Mouse (Mus musculus) forebrain, embryonic 15.5 days (tissue): ENCODE results near the gene Letm1. TPM values are rescaled to one million over a fixed set of nuclear protein-coding genes. Genes with fewer than 3 reads are reported as not detected.

Experiments used
- ATAC-seq: fragments of 200-750 bp; cut with Nextera tagmentation; replicated peaks from 2 replicates; pipeline ENCODE4 v1.8.0; 2017; ENCODE audit warnings: mild to moderate bottlenecking, moderate TSS enrichment, moderate library complexity
- H3K27ac ChIP-seq: fragments of 300-500 bp; sonication (generic); replicated peaks from 2 replicates; pipeline ENCODE4 v1.5.1; 2015; ENCODE audit warnings: mild to moderate bottlenecking, inconsistent platforms
- H3K27me3 ChIP-seq: fragments of 300-500 bp; sonication (generic); 2 replicates; pipeline ENCODE4 v1.6.1; 2015; ENCODE audit warnings: inconsistent platforms
- H3K36me3 ChIP-seq: fragments of 300-500 bp; sonication (generic); 2 replicates; pipeline ENCODE4 v1.6.1; 2015; ENCODE audit warnings: mild to moderate bottlenecking, inconsistent platforms
- H3K4me1 ChIP-seq: fragments of 300-500 bp; sonication (generic); 2 replicates; pipeline ENCODE4 v1.6.1; 2015; ENCODE audit warnings: inconsistent platforms
- H3K4me2 ChIP-seq: fragments of 300-500 bp; sonication (generic); replicated peaks from 2 replicates; pipeline ENCODE4 v1.6.1; 2015; ENCODE audit warnings: mild to moderate bottlenecking, inconsistent platforms
- H3K4me3 ChIP-seq: fragments of 300-500 bp; sonication (generic); 2 replicates; pipeline ENCODE4 v1.5.1; 2015; ENCODE audit warnings: mild to moderate bottlenecking, inconsistent platforms
- H3K9ac ChIP-seq: fragments of 300-500 bp; sonication (generic); replicated peaks from 2 replicates; pipeline ENCODE4 v1.6.1; 2015; ENCODE audit warnings: mild to moderate bottlenecking, inconsistent platforms
- H3K9me3 ChIP-seq: fragments of 300-500 bp; sonication (generic); 2 replicates; pipeline ENCODE4 v1.6.1; 2016; ENCODE audit warnings: inconsistent platforms
- WGBS: fragments of 180-500 bp; shearing (Covaris S2); methylation state at CpG from one replicate; pipeline ENCODE4 v1.1.7; 2015; ENCODE audit warnings: mixed read lengths; 5-methylcytosine and 5-hydroxymethylcytosine counted together
- polyA plus RNA-seq: library from polyadenylated mRNA; unstranded; fragments of >200 nt; fragmentation: Nextera tagmentation; extraction: Ambion mirVana; gene quantifications from 2 replicates; pipeline ENCODE4 v1.2.1, GENCODE M21; 2015

Gene Letm1
- polyA plus RNA-seq, 1 experiment from 2014 or later: 69.5 TPM

- no peaks in the 10 kb centered on the region for H3K36me3 ChIP-seq
- under 1% methylated on average over 70 of the region's 73 CpGs for WGBS
- H3K4me3 ChIP-seq: peak within 1 kb of the TSS; percentile 73
- H3K27ac ChIP-seq: peak within 1 kb of the TSS; percentile 75
- ATAC-seq: peak; percentile 56
- peaks cover 53% of the 10 kb centered on the region for H3K4me1 ChIP-seq
- H3K27me3 ChIP-seq: 0 out of 2 replicates have a peak, but pooled peaks cover 4% of the 10 kb centered on the region
- no peaks in the 10 kb centered on the region for H3K9me3 ChIP-seq
- peak within 1 kb of the TSS; percentile 95 for H3K4me2 ChIP-seq
- peak within 1 kb of the TSS; percentile 72 for H3K9ac ChIP-seq
Observed at GRCm38 (mm10) chr5:33721541-33722265, 60.9 kb downstream of the Letm1 start, which contains the start of gene Fgfr3. TSS of gene Fgfr3 (plus strand) at chr5:33721674.

DNA sequence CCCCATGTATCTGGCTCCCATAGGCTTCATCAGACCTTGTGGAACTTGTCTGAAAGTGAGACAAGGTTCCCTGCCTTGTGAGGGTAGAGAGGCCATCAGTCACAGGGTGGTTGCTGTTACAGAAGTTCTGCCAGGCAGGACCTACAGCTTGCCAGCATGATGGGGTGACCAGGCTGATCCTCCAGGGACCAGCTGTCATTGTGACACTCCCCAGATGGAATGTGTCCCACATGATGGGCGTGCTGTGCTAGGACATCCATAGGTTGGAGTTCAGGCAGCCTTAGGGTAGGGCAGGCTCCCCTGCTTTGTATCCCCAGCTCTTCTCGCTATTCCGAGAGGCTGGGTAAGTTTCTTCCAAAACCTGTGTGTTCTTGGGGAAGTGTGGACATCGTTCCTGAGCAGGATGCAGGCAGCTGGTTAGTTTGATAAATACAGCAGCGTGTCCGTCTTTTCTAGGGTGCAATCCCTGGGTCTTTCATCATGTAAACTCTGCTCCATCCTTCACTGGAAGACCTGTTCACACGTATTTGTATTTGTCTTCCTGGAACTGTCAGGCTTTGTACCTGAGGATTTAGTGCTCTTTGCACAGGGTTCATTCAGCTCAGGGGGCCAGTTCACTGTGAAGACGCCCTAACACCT is 61.6 kb downstream of the Letm1 start:
- peaks cover 47% of the 10 kb centered on the region for H3K4me1 ChIP-seq
- H3K27ac ChIP-seq: no peak overlapping the region

GRCm38 (mm10) chr5:33718460-33718859 is 64.2 kb downstream of the Letm1 start:
- Histone ChIP-seq H3K36me3 (no peaks in the 10 kb centered on the region), H3K4me3 (no peak overlapping the region), H3K4me1 (peaks cover 24% of the 10 kb centered on the region), H3K9me3 (no peaks in the 10 kb centered on the region), H3K27ac (no peak overlapping the region), H3K4me2 (no peak overlapping the region), H3K9ac (no peak overlapping the region), H3K27me3 (no peaks in the 10 kb centered on the region)
- ATAC-seq: no peak
- WGBS: 87% methylated on average over 5 of the region's 5 CpGs

More for the DNA sequence above, 61.6 kb downstream of the Letm1 start:
- peak overlapping the region; percentile 72 for H3K9ac ChIP-seq
- ATAC-seq: no peak
- H3K4me2 ChIP-seq: peak overlapping the region; percentile 95
- 0 out of 2 replicates have a peak, but pooled peaks cover 4% of the 10 kb centered on the region for H3K27me3 ChIP-seq
- 16% methylated on average over 8 of the region's 8 CpGs for WGBS
- H3K9me3 ChIP-seq: no peaks in the 10 kb centered on the region
- peak overlapping the region; percentile 73 for H3K4me3 ChIP-seq
- no peaks in the 10 kb centered on the region for H3K36me3 ChIP-seq

- ATAC-seq: no peak
- H3K4me1 ChIP-seq: peaks cover 9% of the 10 kb centered on the region
- H3K9me3 ChIP-seq: no peaks in the 10 kb centered on the region
- no peak overlapping the region for H3K27ac ChIP-seq
- H3K9ac ChIP-seq: no peak overlapping the region
- no peak overlapping the region for H3K4me2 ChIP-seq
- H3K27me3 ChIP-seq: no peaks in the 10 kb centered on the region
- WGBS: 78% methylated on average over 6 of the region's 6 CpGs
- H3K36me3 ChIP-seq: no peaks in the 10 kb centered on the region
- no peak overlapping the region for H3K4me3 ChIP-seq
Observed at GRCm38 (mm10) chr5:33716467-33716866, 66.2 kb downstream of the Letm1 start.

GRCm38 (mm10) chr5:33715182-33715581 is 67.4 kb downstream of the Letm1 start:
- H3K27ac ChIP-seq: no peak overlapping the region
- ATAC-seq: no peak
- no peak overlapping the region for H3K4me3 ChIP-seq
- H3K27me3 ChIP-seq: no peaks in the 10 kb centered on the region
- no peak overlapping the region for H3K9ac ChIP-seq
- 49% methylated on average over 2 of the region's 2 CpGs for WGBS
- H3K9me3 ChIP-seq: no peaks in the 10 kb centered on the region
- 0 out of 2 replicates have a peak, but pooled peaks cover 2% of the 10 kb centered on the region for H3K4me1 ChIP-seq
- H3K4me2 ChIP-seq: no peak overlapping the region
- no peaks in the 10 kb centered on the region for H3K36me3 ChIP-seq

DNA sequence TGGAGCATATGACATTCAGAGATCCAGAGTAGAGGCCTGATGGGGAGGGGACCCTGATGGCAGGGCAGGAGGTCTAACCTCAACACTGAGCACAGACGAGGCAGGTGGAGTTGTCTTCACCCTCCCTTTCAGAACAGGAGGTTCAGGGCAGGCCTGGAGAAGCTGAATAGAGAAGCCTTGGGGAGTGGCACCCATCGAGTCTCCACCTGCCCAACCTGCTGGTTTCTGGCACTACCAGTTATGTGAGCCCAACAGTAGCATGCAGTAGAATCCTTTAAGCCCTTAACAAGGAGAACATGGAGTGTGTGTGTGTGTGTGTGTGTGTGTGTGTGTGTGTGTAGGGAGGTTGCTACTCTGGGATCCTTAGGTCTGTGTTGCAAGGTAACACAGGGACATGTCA is 70.1 kb downstream of the Letm1 start:
- no peak overlapping the region for H3K4me2 ChIP-seq
- 83% methylated on average over 2 of the region's 2 CpGs for WGBS
- no peak overlapping the region for H3K9ac ChIP-seq
- no peaks in the 10 kb centered on the region for H3K27me3 ChIP-seq
- no peaks in the 10 kb centered on the region for H3K36me3 ChIP-seq
- 0 out of 2 replicates have a peak, but pooled peaks cover 2% of the 10 kb centered on the region for H3K4me1 ChIP-seq
- H3K4me3 ChIP-seq: no peak overlapping the region
- ATAC-seq: no peak
- H3K27ac ChIP-seq: no peak overlapping the region
- no peaks in the 10 kb centered on the region for H3K9me3 ChIP-seq

DNA sequence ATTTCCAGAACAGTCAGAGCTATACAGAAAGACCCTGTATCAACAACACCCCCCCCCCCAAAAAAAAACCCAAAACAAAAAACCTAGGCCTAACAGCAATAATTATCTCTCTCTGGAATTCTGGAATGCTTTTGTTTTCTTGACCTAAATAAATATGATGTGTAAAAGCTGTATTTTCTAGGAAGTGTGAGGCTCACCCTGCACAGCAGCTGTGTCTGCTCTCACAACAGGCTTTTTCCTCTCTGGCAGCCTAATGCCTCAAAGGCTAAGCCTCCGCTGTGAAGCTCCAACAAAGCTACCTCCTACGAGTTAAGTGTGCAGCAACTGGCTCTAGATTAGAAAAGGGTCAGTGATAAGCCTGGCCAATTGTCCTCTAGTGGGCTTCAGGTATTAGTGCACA is 73.6 kb downstream of the Letm1 start:
- WGBS: 34% methylated on average over 2 of the region's 2 CpGs
- H3K27me3 ChIP-seq: no peaks in the 10 kb centered on the region
- no peaks in the 10 kb centered on the region for H3K9me3 ChIP-seq

GRCm38 (mm10) chr5:33707163-33707562 is 75.5 kb downstream of the Letm1 start:
- Histone ChIP-seq H3K27me3 (no peaks in the 10 kb centered on the region), H3K4me2 (no peak overlapping the region), H3K9ac (no peak overlapping the region), H3K4me1 (peaks cover 27% of the 10 kb centered on the region), H3K36me3 (no peaks in the 10 kb centered on the region), H3K4me3 (no peak overlapping the region), H3K9me3 (no peaks in the 10 kb centered on the region), H3K27ac (no peak overlapping the region)
- no peak for ATAC-seq
- WGBS: 75% methylated on average over 4 of the region's 4 CpGs

More for the DNA sequence above, 73.6 kb downstream of the Letm1 start:
- Histone ChIP-seq H3K27ac (no peak overlapping the region), H3K4me2 (no peak overlapping the region), H3K9ac (no peak overlapping the region), H3K4me1 (peaks cover 21% of the 10 kb centered on the region), H3K4me3 (no peak overlapping the region), H3K36me3 (no peaks in the 10 kb centered on the region)
- ATAC-seq: no peak

DNA sequence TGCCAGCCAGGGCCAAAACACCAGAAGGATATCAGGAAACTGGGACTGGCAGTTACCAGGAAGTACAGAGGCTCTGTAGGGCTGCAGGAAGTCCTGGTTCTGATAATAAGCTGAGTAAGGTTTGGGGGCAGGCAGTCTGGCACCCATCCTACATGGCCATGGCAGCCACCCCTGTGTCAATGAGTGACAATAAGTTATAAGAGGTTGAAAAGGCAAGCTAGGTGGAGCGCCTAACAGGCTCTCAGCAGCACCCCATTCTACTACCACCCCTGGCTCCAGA is 76.3 kb downstream of the Letm1 start:
- no peaks in the 10 kb centered on the region for H3K9me3 ChIP-seq
- H3K4me1 ChIP-seq: peaks cover 28% of the 10 kb centered on the region
- 86% methylated on average over 1 of the region's 1 CpGs for WGBS
- no peak overlapping the region for H3K4me3 ChIP-seq
- H3K9ac ChIP-seq: no peak overlapping the region
- H3K36me3 ChIP-seq: no peaks in the 10 kb centered on the region
- H3K27ac ChIP-seq: peak overlapping the region; percentile 73
- ATAC-seq: no peak
- no peak overlapping the region for H3K4me2 ChIP-seq
- no peaks in the 10 kb centered on the region for H3K27me3 ChIP-seq

DNA sequence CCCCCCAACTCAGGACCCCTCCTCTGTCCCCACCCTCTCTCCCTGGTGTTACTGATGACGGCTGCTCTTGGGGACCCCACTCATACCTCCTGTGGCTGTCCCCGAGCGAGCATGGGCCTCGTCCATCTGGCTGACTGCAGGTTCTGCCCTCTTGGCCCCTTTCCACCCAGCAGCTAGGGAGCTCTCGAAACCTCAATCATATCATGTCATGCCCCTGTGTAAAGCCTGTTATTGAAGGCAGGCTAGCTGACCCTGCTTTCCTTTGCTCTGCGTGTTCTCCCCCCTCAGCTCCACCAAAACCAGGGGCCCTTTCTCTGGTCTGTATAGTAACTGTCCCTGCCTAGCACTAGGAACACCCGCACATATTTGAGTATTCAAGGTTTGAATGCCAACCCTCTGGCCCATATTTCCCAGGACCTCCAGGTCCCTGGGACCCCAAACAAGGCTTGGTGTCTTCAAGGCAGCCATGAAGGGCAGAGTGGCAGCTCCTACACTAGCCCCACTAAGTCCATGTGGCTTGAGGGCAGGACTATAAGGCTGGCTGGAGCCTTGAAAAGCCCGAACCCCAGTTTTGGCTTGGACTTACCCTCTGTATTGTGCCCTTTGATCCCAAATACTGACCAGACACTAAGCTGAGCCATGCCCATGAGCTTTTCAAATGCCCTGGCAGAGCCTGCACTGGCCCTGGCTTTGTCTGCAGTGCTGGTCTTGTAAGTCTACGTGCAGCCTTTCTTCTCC is 76.8 kb downstream of the Letm1 start:
- Histone ChIP-seq H3K27me3 (no peaks in the 10 kb centered on the region), H3K27ac (peak overlapping the region; percentile 73), H3K4me2 (no peak overlapping the region), H3K9ac (no peak overlapping the region), H3K4me1 (peaks cover 28% of the 10 kb centered on the region), H3K4me3 (no peak overlapping the region), H3K36me3 (no peaks in the 10 kb centered on the region), H3K9me3 (no peaks in the 10 kb centered on the region)
- no peak; the same call in 1 of the 2 replicates for ATAC-seq
- WGBS: 12% methylated on average over 9 of the region's 9 CpGs

DNA sequence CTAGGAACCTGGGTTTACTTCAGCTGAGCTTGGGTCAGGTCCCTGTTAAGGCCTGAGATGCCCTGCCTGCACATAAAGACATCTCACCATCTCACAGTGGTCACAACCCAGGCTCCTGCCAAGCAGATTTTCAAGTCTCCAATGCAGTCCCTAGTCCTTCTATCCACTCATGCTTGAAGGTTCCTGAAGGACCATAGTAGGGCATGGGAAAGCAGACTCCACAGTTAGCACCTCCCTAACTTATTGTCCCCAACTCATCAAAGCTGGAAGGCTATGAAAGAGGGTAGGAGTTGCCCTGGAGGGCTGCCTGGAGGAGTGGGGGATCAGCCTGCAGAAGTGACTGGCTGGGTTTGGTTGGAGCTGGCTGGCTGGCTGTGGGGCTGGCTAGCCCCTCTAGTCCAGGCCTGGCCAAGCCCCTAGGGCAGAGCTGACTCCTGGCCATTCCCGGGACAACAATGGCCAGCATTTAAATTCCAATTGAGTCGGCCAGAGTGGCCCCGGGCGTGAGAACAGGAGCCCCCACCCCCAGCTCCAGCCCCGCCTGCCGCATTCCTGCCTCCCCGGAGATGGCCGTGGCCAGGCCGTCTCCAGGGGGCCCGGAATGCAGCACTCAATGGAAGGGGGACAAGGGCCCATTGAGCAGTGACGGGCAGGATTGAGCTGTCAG is 77.5 kb downstream of the Letm1 start:
- peaks cover 29% of the 10 kb centered on the region for H3K4me1 ChIP-seq
- no peak overlapping the region for H3K9ac ChIP-seq
- H3K27me3 ChIP-seq: no peaks in the 10 kb centered on the region
- peak; percentile 82 for ATAC-seq
- WGBS: 0% methylated on average over 11 of the region's 11 CpGs
- peak overlapping the region; percentile 73 for H3K27ac ChIP-seq
- no peaks in the 10 kb centered on the region for H3K36me3 ChIP-seq
- H3K4me3 ChIP-seq: no peak overlapping the region
- H3K4me2 ChIP-seq: no peak overlapping the region
- H3K9me3 ChIP-seq: no peaks in the 10 kb centered on the region

DNA sequence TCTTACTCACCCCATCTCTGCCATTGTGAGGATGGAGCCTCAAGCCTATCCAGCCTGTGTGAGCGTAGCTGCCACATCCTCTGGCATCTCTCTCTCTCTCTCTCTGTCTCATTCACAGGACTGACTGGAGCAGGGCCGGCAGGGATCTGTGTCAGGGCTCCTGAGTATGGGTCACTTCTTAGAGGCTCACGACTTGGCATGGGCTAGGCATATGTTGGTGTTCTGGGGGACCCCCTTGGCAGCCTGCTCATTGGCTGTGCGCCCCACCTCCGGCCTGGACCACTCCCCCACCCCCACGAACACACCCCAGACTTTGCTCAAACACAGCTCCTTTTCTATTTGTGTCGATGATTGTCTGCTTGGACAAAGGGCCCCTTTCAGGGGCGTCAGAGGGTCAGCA is 78.6 kb downstream of the Letm1 start:
- peak; percentile 64 for ATAC-seq
- Histone ChIP-seq H3K9ac (peak overlapping the region; percentile 13; the same call in 1 of the 2 replicates), H3K36me3 (no peaks in the 10 kb centered on the region), H3K27ac (peak overlapping the region; percentile 73), H3K4me2 (no peak overlapping the region), H3K9me3 (no peaks in the 10 kb centered on the region), H3K27me3 (no peaks in the 10 kb centered on the region), H3K4me3 (no peak overlapping the region), H3K4me1 (peaks cover 39% of the 10 kb centered on the region)
- WGBS: 11% methylated on average over 8 of the region's 8 CpGs
